Mouse (Mus musculus) myocyte (in vitro differentiated cells): ENCODE measurements at regions not wholly inside any gene's neighbourhood (a gene's known extent, or its start where the extent isn't known, plus 50 kb on each side); places are given as distances from the start of the nearest gene placed in this dataset.

Experiments used
- H3K27me3 ChIP-seq: one replicate; pipeline ENCODE4 v1.6.1; 2011; ENCODE audit not compliant: control insufficient read depth, insufficient read depth, insufficient read length
- H3K36me3 ChIP-seq: one replicate; pipeline ENCODE4 v1.6.1; 2011; ENCODE audit not compliant: control insufficient read depth, insufficient read depth
- H3K4me2 ChIP-seq: one replicate; pipeline ENCODE4 v1.6.1; 2011; ENCODE audit warnings: low read depth, control low read depth
- H3K4me3 ChIP-seq: one replicate; pipeline ENCODE4 v1.5.1; 2011; ENCODE audit warnings: mild to moderate bottlenecking, control low read depth, moderate library complexity
- H3K79me2 ChIP-seq: one replicate; pipeline ENCODE4 v1.6.1; 2011; ENCODE audit not compliant: control insufficient read depth, insufficient read depth
- H3ac ChIP-seq: one replicate; pipeline ENCODE4 v1.6.1; 2011; ENCODE audit not compliant: control insufficient read depth, insufficient read length
- CEBPB ChIP-seq: IDR thresholded peaks from 2 replicates; pipeline ENCODE4 v1.6.1; 2011; ENCODE audit warnings: mild to moderate bottlenecking, moderate library complexity; ENCODE audit not compliant: poor library complexity, insufficient read depth, severe bottlenecking
- E2F4 ChIP-seq: IDR thresholded peaks from one replicate; pipeline ENCODE4 v1.6.1; 2011; ENCODE audit warnings: mild to moderate bottlenecking, control low read depth, moderate library complexity; ENCODE audit not compliant: insufficient read depth
- MAX ChIP-seq: IDR thresholded peaks from one replicate; pipeline ENCODE4 v1.6.1; 2011; ENCODE audit warnings: low read depth, mild to moderate bottlenecking, control low read depth
- MYOD1 ChIP-seq, 3 experiments: IDR thresholded peaks; one replicate each; pipeline ENCODE4 v1.6.1; 2011; ENCODE audit warnings: control low read depth in 2 of 3, low read depth in 2 of 3, mild to moderate bottlenecking in 2 of 3, moderate library complexity in 1 of 3; ENCODE audit not compliant: insufficient read length in 2 of 3, control insufficient read depth in 1 of 3
- MYOG ChIP-seq, 3 experiments: IDR thresholded peaks; one replicate each; pipeline ENCODE4 v1.6.1; 2011; ENCODE audit warnings: control low read depth in 2 of 3, low read depth in 2 of 3, mild to moderate bottlenecking in 2 of 3; ENCODE audit not compliant: insufficient read length in 2 of 3, control insufficient read depth in 1 of 3, insufficient read depth in 1 of 3
- POLR2A ChIP-seq: IDR thresholded peaks from one replicate; pipeline ENCODE4 v1.6.1; 2011; ENCODE audit warnings: low read depth, mild to moderate bottlenecking, control low read depth, moderate library complexity; ENCODE audit not compliant: insufficient read length
- POLR2AphosphoS2 ChIP-seq: IDR thresholded peaks from one replicate; pipeline ENCODE4 v1.6.1; 2011; ENCODE audit warnings: low read depth, control low read depth; ENCODE audit not compliant: insufficient read length
- REST ChIP-seq: IDR thresholded peaks from one replicate; pipeline ENCODE4 v1.6.1; 2011; ENCODE audit warnings: mild to moderate bottlenecking, control low read depth, moderate library complexity; ENCODE audit not compliant: insufficient read depth, insufficient read length
- SRF ChIP-seq: IDR thresholded peaks from one replicate; pipeline ENCODE4 v1.6.1; 2011; ENCODE audit warnings: low read depth; ENCODE audit not compliant: control insufficient read depth, insufficient read length
- TCF12 ChIP-seq: IDR thresholded peaks from one replicate; pipeline ENCODE4 v1.6.1; 2011; ENCODE audit warnings: mild to moderate bottlenecking, control low read depth; ENCODE audit not compliant: poor library complexity, insufficient read depth, severe bottlenecking
- TCF3 ChIP-seq: IDR thresholded peaks from one replicate; pipeline ENCODE4 v1.6.1; 2011; ENCODE audit warnings: low read depth, control low read depth; ENCODE audit not compliant: insufficient read length
- USF1 ChIP-seq: IDR thresholded peaks from one replicate; pipeline ENCODE4 v1.6.1; 2011; ENCODE audit warnings: low read depth, mild to moderate bottlenecking, control low read depth, moderate library complexity

- no peak for TF ChIP-seq TCF3
- TF ChIP-seq REST, result no peak
- no peak for TF ChIP-seq POLR2AphosphoS2
- TF ChIP-seq MAX, result no peak
- no peak for TF ChIP-seq E2F4
- no peak for TF ChIP-seq TCF12
- TF ChIP-seq SRF, result no peak
- TF ChIP-seq MYOD1 (IDR thresholded peaks at IDR 0.05; ENCODE audit: control insufficient read depth in 1 of 3, insufficient read length in 2 of 3, low read depth in 2 of 3), result no peak
- TF ChIP-seq USF1, result no peak
- TF ChIP-seq MYOG (IDR thresholded peaks at IDR 0.05; ENCODE audit: control insufficient read depth in 1 of 3, insufficient read depth in 1 of 3, insufficient read length in 2 of 3, low read depth in 2 of 3), result no peak
- TF ChIP-seq CEBPB, result no peak
- no peak for TF ChIP-seq POLR2A
- Histone ChIP-seq H3K27me3 (no peaks in the 10 kb centered on the region), H3ac (no peak overlapping the region), H3K36me3 (no peaks in the 10 kb centered on the region), H3K79me2 (no peaks in the 10 kb centered on the region), H3K4me2 (no peak overlapping the region), H3K4me3 (no peak overlapping the region)
Measured at GRCm38 (mm10) chr2:118042380-118043055, 69.2 kb upstream of the Thbs1 start.

- H3K79me2 ChIP-seq, result no peaks in the 10 kb centered on the region
- H3K4me3 ChIP-seq, result no peak overlapping the region
- no peak overlapping the region for H3K4me2 ChIP-seq
- no peaks in the 10 kb centered on the region for H3K36me3 ChIP-seq
- H3ac ChIP-seq, result no peak overlapping the region
- H3K27me3 ChIP-seq, result no peaks in the 10 kb centered on the region
- TF ChIP-seq USF1, result no peak
- no peak for TF ChIP-seq POLR2AphosphoS2
- no peak for TF ChIP-seq MYOD1 (IDR thresholded peaks at IDR 0.05; ENCODE audit: control insufficient read depth in 1 of 3, insufficient read length in 2 of 3, low read depth in 2 of 3)
- no peak for TF ChIP-seq TCF3
- TF ChIP-seq MAX, result no peak
- TF ChIP-seq POLR2A, result no peak
- TF ChIP-seq TCF12, result no peak
- no peak for TF ChIP-seq REST
- TF ChIP-seq MYOG (IDR thresholded peaks at IDR 0.05; ENCODE audit: control insufficient read depth in 1 of 3, insufficient read depth in 1 of 3, insufficient read length in 2 of 3, low read depth in 2 of 3), result no peak
- TF ChIP-seq E2F4, result no peak
- no peak for TF ChIP-seq SRF
- no peak for TF ChIP-seq CEBPB
Measured at GRCm38 (mm10) chr2:118044666-118045065, 67.0 kb upstream of the Thbs1 start.

- TF ChIP-seq POLR2AphosphoS2 (no peak), SRF (no peak), TCF12 (no peak), MYOD1 (IDR thresholded peaks at IDR 0.05; ENCODE audit: control insufficient read depth in 1 of 3, insufficient read length in 2 of 3, low read depth in 2 of 3) (no peak), REST (no peak), MAX (no peak), POLR2A (no peak), TCF3 (no peak), CEBPB (no peak), E2F4 (no peak), USF1 (no peak), MYOG (IDR thresholded peaks at IDR 0.05; ENCODE audit: control insufficient read depth in 1 of 3, insufficient read depth in 1 of 3, insufficient read length in 2 of 3, low read depth in 2 of 3) (no peak)
- H3ac ChIP-seq, result no peak overlapping the region
- no peak overlapping the region for H3K4me3 ChIP-seq
Measured at GRCm38 (mm10) chr2:118050326-118050725, 61.4 kb upstream of the Thbs1 start.

GRCm38 (mm10) chr2:118051610-118052009 lies 60.1 kb upstream of the Thbs1 start:
- no peaks in the 10 kb centered on the region for H3K79me2 ChIP-seq
- no peak overlapping the region for H3K4me3 ChIP-seq
- no peak overlapping the region for H3ac ChIP-seq
- H3K36me3 ChIP-seq, result no peaks in the 10 kb centered on the region
- H3K27me3 ChIP-seq, result no peaks in the 10 kb centered on the region
- TF ChIP-seq POLR2AphosphoS2 (no peak), SRF (peak; percentile 93)
- H3K4me2 ChIP-seq, result no peak overlapping the region

More at GRCm38 (mm10) chr2:118050326-118050725, 61.4 kb upstream of the Thbs1 start:
- H3K79me2 ChIP-seq, result no peaks in the 10 kb centered on the region
- no peaks in the 10 kb centered on the region for H3K36me3 ChIP-seq
- no peaks in the 10 kb centered on the region for H3K27me3 ChIP-seq
- H3K4me2 ChIP-seq, result no peak overlapping the region

GRCm38 (mm10) chr2:118053512-118053911 lies 58.2 kb upstream of the Thbs1 start:
- H3K79me2 ChIP-seq, result no peaks in the 10 kb centered on the region
- no peaks in the 10 kb centered on the region for H3K27me3 ChIP-seq
- H3ac ChIP-seq, result no peak overlapping the region
- H3K4me2 ChIP-seq, result no peak overlapping the region
- no peaks in the 10 kb centered on the region for H3K36me3 ChIP-seq
- TF ChIP-seq MYOG (IDR thresholded peaks at IDR 0.05; ENCODE audit: control insufficient read depth in 1 of 3, insufficient read depth in 1 of 3, insufficient read length in 2 of 3, low read depth in 2 of 3), result no peak
- TF ChIP-seq TCF12, result no peak
- TF ChIP-seq MYOD1 (IDR thresholded peaks at IDR 0.05; ENCODE audit: control insufficient read depth in 1 of 3, insufficient read length in 2 of 3, low read depth in 2 of 3), result no peak
- no peak overlapping the region for H3K4me3 ChIP-seq
